Mouse (Mus musculus): ENCODE data around the gene Trim63.
"Not testable (repeated sequence)": the region's sequence is repeated elsewhere in the genome, so short reads cannot be mapped to it uniquely, and the experiment has no call there.

DNA sequence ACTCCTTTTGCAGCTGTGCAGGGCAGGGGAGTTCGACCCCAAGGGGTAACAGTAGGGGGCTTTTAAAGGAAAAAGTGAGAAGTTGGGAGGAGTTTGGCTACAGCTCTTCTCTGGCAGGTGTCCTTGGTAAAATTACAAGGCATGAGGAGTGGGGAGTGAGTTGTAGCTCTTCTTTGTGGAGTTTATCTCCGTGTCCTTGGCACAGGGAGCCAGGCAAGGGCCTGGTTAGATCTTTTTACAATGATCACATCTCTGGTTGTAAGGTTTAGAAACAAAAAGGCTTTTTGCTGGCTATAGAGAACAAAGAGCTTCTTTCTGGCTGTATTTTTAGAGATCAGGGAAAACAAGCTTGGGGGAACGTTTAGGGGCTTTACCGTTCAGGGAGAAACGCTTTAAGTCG, 26.3 kb downstream of the Trim63 start:
- TF ChIP-seq POLR2A (IDR thresholded peaks at IDR 0.05; ENCODE audit: low read depth, low read length); CTCF (IDR thresholded peaks at IDR 0.05; ENCODE audit: borderline replicate concordance, insufficient read depth, low read length): not testable (repeated sequence)
